Mouse (Mus musculus) small intestine, adult 2 months (tissue): ENCODE data around the gene Ubqlnl.

Experiments
- CTCF ChIP-seq: fragments of 200-500 bp; IDR thresholded peaks from 2 replicates; pipeline ENCODE4 v1.5.1; 2012; ENCODE audit warnings: low read depth, mild to moderate bottlenecking, control low read depth, inconsistent platforms, low read length, moderate library complexity, mixed read lengths; ENCODE audit not compliant: insufficient replicate concordance, insufficient read length; ENCODE audit errors: extremely low read depth
- POLR2A ChIP-seq: fragments of 200-500 bp; IDR thresholded peaks from 2 replicates; pipeline ENCODE4 v1.6.1; 2012; ENCODE audit warnings: low read depth, mild to moderate bottlenecking, control low read depth, inconsistent platforms, low read length, moderate library complexity

DNA sequence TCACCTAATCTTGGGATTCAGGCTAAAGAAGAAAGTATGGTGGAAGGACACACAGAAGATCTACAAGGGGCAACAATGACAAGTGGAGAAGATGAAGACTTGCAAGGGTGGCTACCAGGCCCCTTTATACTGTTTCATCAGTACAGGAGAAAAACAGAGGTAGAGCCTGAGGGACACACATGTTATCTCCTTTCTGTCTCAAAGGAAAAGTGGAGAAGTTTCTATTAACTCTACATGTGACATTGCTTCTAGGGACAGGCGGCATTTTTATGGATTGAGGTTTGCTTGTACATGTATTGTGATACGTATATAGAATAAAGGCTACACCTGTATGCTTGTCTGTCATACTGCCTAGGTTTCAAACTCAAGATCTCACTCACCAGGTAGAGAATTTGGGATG, 32.9 kb upstream of the Ubqlnl start, which contains the start of gene Olfr648:
- TF ChIP-seq CTCF (no peak), POLR2A (no peak)
